Mouse (Mus musculus) adrenal gland, postnatal 25 days (tissue): ENCODE measurements around the gene Frzb. TPM values are rescaled to one million over a fixed set of nuclear protein-coding genes. Genes with fewer than 3 reads are reported as not detected.
"Not testable (repeated sequence)": the region's sequence is repeated elsewhere in the genome, so short reads cannot be mapped to it uniquely, and the experiment has no call there.

Experiments used
- DNase-seq: peaks from one replicate; pipeline ENCODE4 v3.0.0; 2021; ENCODE audit warnings: mixed read lengths
- long read RNA-seq: library from polyadenylated mRNA; stranded (forward); transcript quantifications from one replicate; pipeline ENCODE4 v2.0.0, GENCODE M21; 2021
- total RNA-seq: library from RNA; stranded (reverse); gene quantifications from 2 replicates; pipeline ENCODE4 v1.2.3, GENCODE M21; 2021

Frzb gene
- 175 and 335 TPM in 2 replicates for total RNA-seq
- long read RNA-seq, transcript Frzb-201 (6 exons, 3,149 nt): major isoform, 40 of 46 reads
- long read RNA-seq, partial matches to known transcripts: 0 of 46 reads
- long read RNA-seq, other reads (novel, unspliced or antisense): 5 of 46 reads

GRCm38 (mm10) chr2:80447291-80447791, at the start of gene Frzb:
TSS of gene Frzb (minus strand) at chr2:80447625.
- DNase-seq: peak; percentile 71

- DNase-seq: not testable (repeated sequence)
Measured at GRCm38 (mm10) chr2:80495304-80495703, 47.9 kb upstream of the Frzb start.

GRCm38 (mm10) chr2:80486851-80487250, 39.4 kb upstream of the Frzb start:
- DNase-seq: peak; percentile 55

GRCm38 (mm10) chr2:80484951-80485350, 37.5 kb upstream of the Frzb start:
- DNase-seq: no peak

- DNase-seq: peak; percentile 16
Measured at GRCm38 (mm10) chr2:80475831-80476230, 28.4 kb upstream of the Frzb start.

GRCm38 (mm10) chr2:80474247-80474796, 26.9 kb upstream of the Frzb start:
- DNase-seq: no peak

GRCm38 (mm10) chr2:80465991-80466821, 18.8 kb upstream of the Frzb start:
- no peak for DNase-seq

GRCm38 (mm10) chr2:80461827-80462226, 14.4 kb upstream of the Frzb start:
- no peak for DNase-seq

- DNase-seq: no peak
Measured at GRCm38 (mm10) chr2:80448231-80448630, 806 bp upstream of the Frzb start.

GRCm38 (mm10) chr2:80446308-80447151, 895 bp downstream of the Frzb start:
- peak; percentile 30 for DNase-seq

- DNase-seq: no peak
Measured at GRCm38 (mm10) chr2:80445926-80446307, 1.5 kb downstream of the Frzb start.

GRCm38 (mm10) chr2:80445491-80445890, 1.9 kb downstream of the Frzb start:
- no peak for DNase-seq

- DNase-seq: no peak
Measured at GRCm38 (mm10) chr2:80444418-80445365, 2.7 kb downstream of the Frzb start.

GRCm38 (mm10) chr2:80443962-80444361, 3.5 kb downstream of the Frzb start:
- no peak for DNase-seq

GRCm38 (mm10) chr2:80441386-80441785, 6.0 kb downstream of the Frzb start:
- no peak for DNase-seq

GRCm38 (mm10) chr2:80438854-80439253, 8.6 kb downstream of the Frzb start:
- no peak for DNase-seq

- DNase-seq: no peak
Measured at GRCm38 (mm10) chr2:80437401-80437800, 10.0 kb downstream of the Frzb start.

GRCm38 (mm10) chr2:80434783-80435572, 12.4 kb downstream of the Frzb start:
- no peak for DNase-seq

- DNase-seq: no peak
Measured at GRCm38 (mm10) chr2:80433254-80433876, 14.1 kb downstream of the Frzb start.
